Mouse (Mus musculus): ENCODE results near the gene Lad1.

The Lad1 gene

DNA sequence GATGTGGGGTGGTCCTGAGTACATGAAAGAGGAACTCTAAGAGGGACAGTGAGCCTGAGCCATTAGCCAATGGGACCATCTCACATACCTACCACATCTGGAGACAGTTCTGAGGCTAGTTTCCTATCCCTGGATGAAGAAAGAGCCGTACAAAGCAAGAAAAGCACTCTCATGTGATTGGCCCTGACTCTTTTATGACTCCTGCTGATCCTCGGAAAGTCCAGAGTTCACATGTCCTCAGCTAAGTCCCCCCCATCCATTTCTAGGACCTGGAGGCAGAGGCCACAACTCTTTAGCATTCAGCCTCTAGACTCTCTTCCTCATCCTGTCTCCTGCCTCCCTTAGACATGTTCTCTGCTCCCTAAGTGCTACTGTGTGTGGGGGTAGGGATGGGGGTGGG, 58.9 kb downstream of the Lad1 start:
- DNase-seq (ENCODE audit: low spot score in 2 of 2): no peak

GRCm38 (mm10) chr1:135882385-135883109, 64.1 kb downstream of the Lad1 start:
- DNase-seq (ENCODE audit: low spot score in 2 of 2): peak; percentile 32 to 64

All from cerebellum, postnatal 4 days (tissue).